Mouse (Mus musculus): Measurements from ENCODE around the gene Mark4. TPM values are rescaled to one million over a fixed set of nuclear protein-coding genes. Genes with fewer than 3 reads are reported as not detected.
A peak's percentile ranks its signal among the peaks of the same experiment; 100 is the strongest.

Mark4 gene
- polyA plus RNA-seq (2015; fragmentation: Nextera tagmentation; extraction: Ambion mirVana) = 5.2 and 5.3 TPM in 2 replicates

- H3K4me1 ChIP-seq (replicated peaks; ENCODE audit: control insufficient read depth, insufficient read depth) = 0 out of 2 replicates have a peak, but pooled peaks cover 4% of the 10 kb centered on the region
- no peak for TF ChIP-seq CTCF (IDR thresholded peaks at IDR 0.05; ENCODE audit: low read depth)
- no peak for TF ChIP-seq EP300 (optimal IDR thresholded peaks at IDR 0.05)
- ATAC-seq (ENCODE audit: low FRiP score, low TSS enrichment) (peak; percentile 88), DNase-seq (ENCODE audit: low spot score) (peak; percentile 88)
- H3K27me3 ChIP-seq (ENCODE audit: control insufficient read depth, insufficient read depth, low read length) = no peaks in the 10 kb centered on the region
- WGBS = under 1% methylated on average over 18 of the region's 42 CpGs
- peak within 1 kb of the TSS; percentile 96 for H3K4me2 ChIP-seq (replicated peaks; ENCODE audit: low read depth)
- H3K4me3 ChIP-seq (ENCODE audit: low read depth, low read length) = peak within 1 kb of the TSS; percentile 78
- H3K36me3 ChIP-seq (ENCODE audit: control insufficient read depth, insufficient read depth, low read length) = no peaks in the 10 kb centered on the region
- H3K9me3 ChIP-seq (ENCODE audit: control insufficient read depth, low read length) = no peaks in the 10 kb centered on the region
- H3K27ac ChIP-seq (replicated peaks) = peak within 1 kb of the TSS; percentile 81
- peak within 1 kb of the TSS; percentile 93 for H3K9ac ChIP-seq (ENCODE audit: low read length)
Observed at GRCm38 (mm10) chr7:19458591-19459111, at the start of gene Mark4. Mark4 (minus strand) TSS chr7:19458821.

GRCm38 (mm10) chr7:19507612-19507981, 49.0 kb upstream of the Mark4 start:
- WGBS = 6% methylated on average over 18 of the region's 18 CpGs

GRCm38 (mm10) chr7:19506969-19507611, 48.5 kb upstream of the Mark4 start:
- no peak for TF ChIP-seq EP300 (optimal IDR thresholded peaks at IDR 0.05)
- no peak for TF ChIP-seq CTCF (IDR thresholded peaks at IDR 0.05; ENCODE audit: low read depth)
- no peaks in the 10 kb centered on the region for H3K9me3 ChIP-seq (ENCODE audit: control insufficient read depth, low read length)
- no peak for ATAC-seq (ENCODE audit: low FRiP score, low TSS enrichment)
- no peak for DNase-seq (ENCODE audit: low spot score)
- H3K36me3 ChIP-seq (ENCODE audit: control insufficient read depth, insufficient read depth, low read length) = no peaks in the 10 kb centered on the region
- peak overlapping the region; percentile 74 for H3K9ac ChIP-seq (ENCODE audit: low read length)
- H3K4me3 ChIP-seq (ENCODE audit: low read depth, low read length) = peak overlapping the region; percentile 70
- H3K4me1 ChIP-seq (replicated peaks; ENCODE audit: control insufficient read depth, insufficient read depth) = peaks cover 5% of the 10 kb centered on the region; the same call in 1 of the 2 replicates
- H3K27ac ChIP-seq (replicated peaks) = no peak overlapping the region
- no peaks in the 10 kb centered on the region for H3K27me3 ChIP-seq (ENCODE audit: control insufficient read depth, insufficient read depth, low read length)
- 4% methylated on average over 63 of the region's 71 CpGs for WGBS
- H3K4me2 ChIP-seq (replicated peaks; ENCODE audit: low read depth) = peak overlapping the region; percentile 80

More at GRCm38 (mm10) chr7:19507612-19507981, 49.0 kb upstream of the Mark4 start:
- DNase-seq (ENCODE audit: low spot score) = no peak
- ATAC-seq (ENCODE audit: low FRiP score, low TSS enrichment) = no peak
- no peaks in the 10 kb centered on the region for H3K9me3 ChIP-seq (ENCODE audit: control insufficient read depth, low read length)
- TF ChIP-seq EP300 (optimal IDR thresholded peaks at IDR 0.05) = no peak
- TF ChIP-seq CTCF (IDR thresholded peaks at IDR 0.05; ENCODE audit: low read depth) = no peak
- no peaks in the 10 kb centered on the region for H3K36me3 ChIP-seq (ENCODE audit: control insufficient read depth, insufficient read depth, low read length)
- peak overlapping the region; percentile 74 for H3K9ac ChIP-seq (ENCODE audit: low read length)
- no peaks in the 10 kb centered on the region for H3K27me3 ChIP-seq (ENCODE audit: control insufficient read depth, insufficient read depth, low read length)
- peaks cover 5% of the 10 kb centered on the region; the same call in 1 of the 2 replicates for H3K4me1 ChIP-seq (replicated peaks; ENCODE audit: control insufficient read depth, insufficient read depth)
- peak overlapping the region; percentile 70 for H3K4me3 ChIP-seq (ENCODE audit: low read depth, low read length)
- H3K27ac ChIP-seq (replicated peaks) = no peak overlapping the region; the same call in 1 of the 2 replicates
- peak overlapping the region; percentile 80 for H3K4me2 ChIP-seq (replicated peaks; ENCODE audit: low read depth)

- Histone ChIP-seq H3K27me3 (ENCODE audit: control insufficient read depth, insufficient read depth, low read length) (no peaks in the 10 kb centered on the region), H3K4me1 (replicated peaks; ENCODE audit: control insufficient read depth, insufficient read depth) (peaks cover 5% of the 10 kb centered on the region; the same call in 1 of the 2 replicates), H3K27ac (replicated peaks) (no peak overlapping the region), H3K9ac (ENCODE audit: low read length) (no peak overlapping the region), H3K4me2 (replicated peaks; ENCODE audit: low read depth) (no peak overlapping the region), H3K9me3 (ENCODE audit: control insufficient read depth, low read length) (no peaks in the 10 kb centered on the region), H3K36me3 (ENCODE audit: control insufficient read depth, insufficient read depth, low read length) (no peaks in the 10 kb centered on the region), H3K4me3 (ENCODE audit: low read depth, low read length) (no peak overlapping the region)
- TF ChIP-seq EP300 (optimal IDR thresholded peaks at IDR 0.05) = no peak
- peak; percentile 60 for TF ChIP-seq CTCF (IDR thresholded peaks at IDR 0.05; ENCODE audit: low read depth)
- no peak for DNase-seq (ENCODE audit: low spot score)
- ATAC-seq (ENCODE audit: low FRiP score, low TSS enrichment) = no peak
- 49% methylated on average over 6 of the region's 6 CpGs for WGBS
Observed at GRCm38 (mm10) chr7:19506326-19506725, 47.7 kb upstream of the Mark4 start.

GRCm38 (mm10) chr7:19503481-19504068, 45.0 kb upstream of the Mark4 start:
- peak; percentile 68 for DNase-seq (ENCODE audit: low spot score)
- no peak overlapping the region for H3K27ac ChIP-seq (replicated peaks)
- H3K9me3 ChIP-seq (ENCODE audit: control insufficient read depth, low read length) = no peaks in the 10 kb centered on the region
- H3K36me3 ChIP-seq (ENCODE audit: control insufficient read depth, insufficient read depth, low read length) = no peaks in the 10 kb centered on the region
- H3K9ac ChIP-seq (ENCODE audit: low read length) = no peak overlapping the region
- H3K4me3 ChIP-seq (ENCODE audit: low read depth, low read length) = no peak overlapping the region
- TF ChIP-seq EP300 (optimal IDR thresholded peaks at IDR 0.05) = no peak
- TF ChIP-seq CTCF (IDR thresholded peaks at IDR 0.05; ENCODE audit: low read depth) = peak; percentile 92
- H3K4me1 ChIP-seq (replicated peaks; ENCODE audit: control insufficient read depth, insufficient read depth) = peaks cover 5% of the 10 kb centered on the region; the same call in 1 of the 2 replicates
- no peak overlapping the region for H3K4me2 ChIP-seq (replicated peaks; ENCODE audit: low read depth)
- no peaks in the 10 kb centered on the region for H3K27me3 ChIP-seq (ENCODE audit: control insufficient read depth, insufficient read depth, low read length)
- ATAC-seq (ENCODE audit: low FRiP score, low TSS enrichment) = peak; percentile 31
- WGBS = 23% methylated on average over 5 of the region's 5 CpGs

Data from stomach, postnatal 0 days (tissue).